Mouse (Mus musculus) heart, adult 2 months (tissue): Measurements from ENCODE around the gene Ankar. TPM values are rescaled to one million over a fixed set of nuclear protein-coding genes. Genes with fewer than 3 reads are reported as not detected.
A peak's percentile ranks its signal among the peaks of the same experiment; 100 is the strongest.

Experiments
- DNase-seq, 2 experiments: peaks; one replicate each; pipeline ENCODE4 v3.0.0; 2021
- H3K27ac ChIP-seq: fragments of 200-600 bp; 2 replicates; pipeline ENCODE4 v1.8.1; 2022
- H3K27me3 ChIP-seq: fragments of 200-500 bp; 2 replicates; pipeline ENCODE4 v1.6.1; 2012; ENCODE audit warnings: mild to moderate bottlenecking, low read length, inconsistent platforms, mixed read lengths; ENCODE audit not compliant: control insufficient read depth, insufficient read depth
- H3K36me3 ChIP-seq: fragments of 200-500 bp; 2 replicates; pipeline ENCODE4 v1.6.1; 2012; ENCODE audit warnings: low read length, inconsistent platforms; ENCODE audit not compliant: control insufficient read depth, insufficient read depth
- H3K4me1 ChIP-seq: fragments of 200-500 bp; 2 replicates; pipeline ENCODE4 v1.6.1; 2011; ENCODE audit warnings: low read length; ENCODE audit not compliant: control insufficient read depth, insufficient read depth
- H3K4me3 ChIP-seq: fragments of 200-600 bp; 2 replicates; pipeline ENCODE4 v1.8.1; 2022
- H3K79me2 ChIP-seq: fragments of 200-500 bp; replicated peaks from 2 replicates; pipeline ENCODE4 v1.6.1; 2012; ENCODE audit warnings: mild to moderate bottlenecking, inconsistent platforms, low read length, moderate library complexity, mixed read lengths; ENCODE audit not compliant: control insufficient read depth, insufficient read depth
- H3K9ac ChIP-seq: fragments of 200-500 bp; 2 replicates; pipeline ENCODE4 v1.6.1; 2012; ENCODE audit warnings: low read depth, mild to moderate bottlenecking, control low read depth, inconsistent platforms, low read length, mixed read lengths
- CTCF ChIP-seq: fragments of 200-600 bp; IDR thresholded peaks from 2 replicates; pipeline ENCODE4 v1.8.1; 2022; ENCODE audit warnings: antibody characterized with exemption, mild to moderate bottlenecking, moderate library complexity
- EP300 ChIP-seq: fragments of 200-500 bp; IDR thresholded peaks from 2 replicates; pipeline ENCODE4 v1.6.1; 2011; ENCODE audit warnings: low read depth, low read length, control low read depth; ENCODE audit not compliant: insufficient read depth
- POLR2A ChIP-seq: fragments of 200-500 bp; IDR thresholded peaks from 2 replicates; pipeline ENCODE4 v1.6.1; 2011; ENCODE audit warnings: mild to moderate bottlenecking, low read depth, low read length, control low read depth; ENCODE audit not compliant: insufficient read depth
- WGBS: fragments of 180-500 bp; shearing (Covaris S2); methylation state at CpG from one replicate; pipeline ENCODE4 v1.1.7; 2018; 5-methylcytosine and 5-hydroxymethylcytosine counted together
- intact Hi-C: fragments of 180-260 bp; cut with DNase I; formaldehyde crosslinking; loops from one replicate; pipeline ENCODE4 v1.15.1; 2025
- polyA plus RNA-seq: library from polyadenylated mRNA; depleted of rRNA; stranded (reverse); fragments of >200 nt; gene quantifications from 2 replicates; pipeline ENCODE4 v1.2.3, GENCODE M21; 2012
- total RNA-seq, 2 experiments: library from RNA; stranded (reverse); gene quantifications; 2 replicates each; pipeline ENCODE4 v1.2.3; 2021

Gene Ankar
- total and polyA plus RNA-seq, 3 experiments = not detected

DNA sequence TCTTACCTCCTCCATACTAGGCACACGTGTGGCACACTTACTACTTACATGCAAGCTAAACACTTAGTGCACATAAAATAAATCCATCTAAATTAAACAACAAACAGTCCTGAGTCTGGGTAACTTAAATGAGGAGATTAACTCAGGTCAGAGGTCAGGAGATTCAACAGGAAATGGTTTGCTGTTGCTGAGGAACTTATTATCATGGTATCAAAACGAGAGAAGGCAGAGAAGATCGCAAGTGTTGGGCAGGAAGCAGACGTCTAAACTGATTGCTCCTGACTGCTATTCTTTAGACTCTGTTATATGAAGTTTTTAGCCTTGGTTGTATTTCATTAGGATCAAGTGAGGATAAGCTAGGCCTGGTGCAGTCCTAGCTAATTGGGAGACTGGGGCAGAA lies 7.1 kb upstream of the Ankar start:
- whole genome bisulfite sequencing = 32% methylated on average over 4 of the region's 4 CpGs
- TF ChIP-seq POLR2A = no peak
- TF ChIP-seq EP300 = no peak
- TF ChIP-seq CTCF = no peak
- Histone ChIP-seq H3K36me3 (peaks cover 7% of the 10 kb centered on the region), H3K79me2 (no peaks in the 10 kb centered on the region), H3K4me3 (no peak overlapping the region), H3K27ac (no peak overlapping the region), H3K4me1 (peaks cover 2% of the 10 kb centered on the region), H3K27me3 (no peaks in the 10 kb centered on the region), H3K9ac (no peak overlapping the region)
- no peak for DNase-seq
- intact Hi-C loops = no loop called here

DNA sequence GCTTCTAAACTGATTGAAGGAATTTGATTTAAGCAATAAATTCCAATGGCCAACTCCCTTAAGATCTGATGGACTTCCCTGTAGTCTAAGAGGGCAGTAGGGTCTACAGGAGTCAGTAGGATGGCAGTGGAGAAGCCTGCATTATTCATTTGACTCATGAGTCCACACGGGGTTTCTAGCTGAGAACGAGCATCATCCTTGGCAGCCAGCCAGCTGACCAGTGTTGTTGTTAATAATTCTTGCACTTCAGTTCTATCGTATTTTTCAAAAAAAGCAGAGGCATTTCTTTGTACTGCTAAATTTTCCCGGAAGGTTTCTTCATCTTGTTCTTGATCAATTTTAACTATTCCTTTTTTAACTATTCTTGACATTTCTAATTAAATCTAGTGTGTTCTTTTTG lies 1.7 kb downstream of the Ankar start:
- Histone ChIP-seq H3K9ac (no peak overlapping the region), H3K36me3 (no peaks in the 10 kb centered on the region), H3K4me1 (no peaks in the 10 kb centered on the region), H3K27me3 (no peaks in the 10 kb centered on the region), H3K4me3 (no peak overlapping the region), H3K27ac (no peak overlapping the region), H3K79me2 (no peaks in the 10 kb centered on the region)
- 39% methylated on average over 4 of the region's 4 CpGs for WGBS
- intact Hi-C loops = no loop called here
- no peak for TF ChIP-seq EP300
- no peak for TF ChIP-seq POLR2A
- TF ChIP-seq CTCF = no peak
- no peak for DNase-seq

DNA sequence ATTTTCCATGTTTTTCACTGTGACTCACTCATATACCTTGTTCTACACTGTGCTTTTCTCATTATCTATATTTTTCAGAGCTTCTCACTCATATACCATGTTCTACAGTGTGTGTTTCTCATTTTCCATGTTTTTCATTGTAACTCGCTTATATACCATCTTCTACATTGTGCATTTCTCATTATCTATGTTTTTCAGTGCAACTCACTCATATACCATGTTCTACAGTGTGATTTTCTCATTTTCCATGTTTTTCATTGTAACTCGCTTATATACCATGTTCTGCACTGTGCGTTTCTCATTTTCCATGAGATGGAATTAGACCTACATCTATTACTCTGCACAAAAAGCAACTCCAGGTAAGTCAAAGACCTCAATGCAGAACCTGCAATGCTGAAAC lies 4.1 kb downstream of the Ankar start:
- H3K4me3 ChIP-seq = no peak overlapping the region
- no peaks in the 10 kb centered on the region for H3K4me1 ChIP-seq
- no peaks in the 10 kb centered on the region for H3K79me2 ChIP-seq
- H3K9ac ChIP-seq = no peak overlapping the region
- intact Hi-C loops = no loop called here
- H3K27me3 ChIP-seq = no peaks in the 10 kb centered on the region
- WGBS = 46% methylated on average over 3 of the region's 3 CpGs
- DNase-seq = no peak
- H3K36me3 ChIP-seq = no peaks in the 10 kb centered on the region
- TF ChIP-seq POLR2A (no peak), CTCF (no peak), EP300 (no peak)
- H3K27ac ChIP-seq = no peak overlapping the region

- Histone ChIP-seq H3K4me1 (no peaks in the 10 kb centered on the region), H3K4me3 (no peak overlapping the region), H3K9ac (no peak overlapping the region), H3K27me3 (no peaks in the 10 kb centered on the region), H3K27ac (no peak overlapping the region), H3K36me3 (no peaks in the 10 kb centered on the region), H3K79me2 (no peaks in the 10 kb centered on the region)
- intact Hi-C loops = no loop called here
- DNase-seq = no peak
- TF ChIP-seq POLR2A (no peak), EP300 (no peak), CTCF (no peak)
- 60% methylated on average over 3 of the region's 3 CpGs for WGBS
Measured at GRCm38 (mm10) chr1:72673070-72673469, 27.3 kb downstream of the Ankar start.

DNA sequence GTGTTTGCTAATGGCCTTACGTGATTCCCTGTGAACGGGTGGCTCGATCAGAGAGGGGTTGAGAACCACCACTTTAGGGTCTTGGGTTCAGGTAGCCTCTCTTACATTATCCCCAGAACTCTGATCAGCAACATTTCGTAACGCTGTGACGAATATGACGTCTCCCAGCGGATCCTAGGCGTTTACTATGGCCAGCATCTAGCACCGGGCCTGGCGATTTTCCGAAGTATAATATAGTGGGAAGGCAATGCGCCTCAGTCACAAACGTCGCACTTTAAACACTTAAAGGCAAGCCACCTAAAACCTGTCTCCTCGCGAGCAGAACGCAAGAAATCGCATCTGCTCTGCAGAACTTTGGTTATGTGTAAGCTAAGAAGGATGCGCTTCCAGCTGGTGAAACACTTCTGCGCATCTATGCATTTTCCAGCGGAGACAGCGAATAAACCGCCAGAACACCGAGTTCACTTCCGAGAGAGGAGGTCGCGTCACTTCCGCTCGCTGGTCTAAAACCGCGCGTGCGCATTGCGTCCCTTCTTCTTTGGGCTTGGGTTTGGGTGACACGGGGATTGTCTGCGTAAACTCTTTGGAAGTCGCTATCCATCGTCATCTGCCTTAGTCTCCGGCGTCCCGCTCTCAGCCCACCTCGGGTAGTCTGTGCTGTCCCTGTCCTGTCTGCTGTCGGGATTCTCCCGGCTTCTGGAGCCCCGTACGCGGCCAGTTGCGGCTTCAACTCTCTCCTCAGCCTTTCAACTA lies 59.5 kb downstream of the Ankar start:
- no peaks in the 10 kb centered on the region for H3K36me3 ChIP-seq
- 36% methylated on average over 49 of the region's 49 CpGs for WGBS
- H3K4me3 ChIP-seq = no peak overlapping the region; the same call in 1 of the 2 replicates
- H3K4me1 ChIP-seq = no peaks in the 10 kb centered on the region
- no peaks in the 10 kb centered on the region for H3K27me3 ChIP-seq
- no peaks in the 10 kb centered on the region for H3K79me2 ChIP-seq
- TF ChIP-seq POLR2A (no peak), CTCF (no peak), EP300 (no peak)
- intact Hi-C loops = no loop called here
- H3K27ac ChIP-seq = no peak overlapping the region
- no peak overlapping the region for H3K9ac ChIP-seq
- DNase-seq = peak in 1 of 2 experiments; percentile 18

GRCm38 (mm10) chr1:72635221-72635620 lies 65.2 kb downstream of the Ankar start:
- H3K4me1 ChIP-seq = no peaks in the 10 kb centered on the region
- WGBS = 66% methylated on average over 5 of the region's 5 CpGs
- intact Hi-C loops = no loop called here
- no peak overlapping the region for H3K27ac ChIP-seq
- no peak overlapping the region for H3K9ac ChIP-seq
- TF ChIP-seq CTCF (no peak), EP300 (no peak), POLR2A (no peak)
- H3K36me3 ChIP-seq = no peaks in the 10 kb centered on the region
- no peak overlapping the region for H3K4me3 ChIP-seq
- H3K27me3 ChIP-seq = no peaks in the 10 kb centered on the region
- no peaks in the 10 kb centered on the region for H3K79me2 ChIP-seq
- DNase-seq = no peak

GRCm38 (mm10) chr1:72612172-72612571 lies 88.2 kb downstream of the Ankar start:
- no peak for TF ChIP-seq CTCF
- no peak for TF ChIP-seq EP300
- TF ChIP-seq POLR2A = no peak
- WGBS = 95% methylated on average over 6 of the region's 6 CpGs
- Histone ChIP-seq H3K27ac (no peak overlapping the region), H3K36me3 (no peaks in the 10 kb centered on the region), H3K79me2 (no peaks in the 10 kb centered on the region), H3K27me3 (no peaks in the 10 kb centered on the region), H3K9ac (no peak overlapping the region), H3K4me3 (no peak overlapping the region), H3K4me1 (no peaks in the 10 kb centered on the region)
- DNase-seq = no peak
- intact Hi-C loops = no loop called here
